Mouse (Mus musculus) limb, embryonic 14.5 days (tissue): Measurements from ENCODE around the gene E2f4. TPM values are rescaled to one million over a fixed set of nuclear protein-coding genes. Genes with fewer than 3 reads are reported as not detected.
A peak's percentile ranks its signal among the peaks of the same experiment; 100 is the strongest.

Source experiments
- ATAC-seq: fragments of 200-750 bp; cut with Nextera tagmentation; 2 replicates; pipeline ENCODE4 v1.8.0; 2017; ENCODE audit warnings: low read depth, moderate number of reproducible peaks, moderate TSS enrichment; ENCODE audit not compliant: low FRiP score
- DNase-seq: peaks from one replicate; pipeline ENCODE4 v3.0.0-alpha.2; 2015; ENCODE audit warnings: low spot score
- H3K27ac ChIP-seq: fragments of 300-500 bp; sonication (generic); replicated peaks from 2 replicates; pipeline ENCODE4 v1.5.1; 2014; ENCODE audit warnings: low read depth, mild to moderate bottlenecking, low read length, moderate library complexity, mixed read lengths
- H3K27me3 ChIP-seq: fragments of 300-500 bp; sonication (generic); 2 replicates; pipeline ENCODE4 v1.6.1; 2014; ENCODE audit warnings: low read length, mixed read lengths; ENCODE audit not compliant: control insufficient read depth, insufficient read depth
- H3K36me3 ChIP-seq: fragments of 300-500 bp; sonication (generic); 2 replicates; pipeline ENCODE4 v1.6.1; 2014; ENCODE audit warnings: mild to moderate bottlenecking, low read length, moderate library complexity, mixed read lengths; ENCODE audit not compliant: control insufficient read depth, insufficient read depth
- H3K4me1 ChIP-seq: fragments of 300-500 bp; sonication (generic); 2 replicates; pipeline ENCODE4 v1.6.1; 2014; ENCODE audit warnings: antibody characterized with exemption, low read length, mixed read lengths; ENCODE audit not compliant: control insufficient read depth, insufficient read depth
- H3K4me2 ChIP-seq: fragments of 300-500 bp; sonication (generic); replicated peaks from 2 replicates; pipeline ENCODE4 v1.6.1; 2014; ENCODE audit warnings: low read depth, mild to moderate bottlenecking, low read length, moderate library complexity; ENCODE audit not compliant: severe bottlenecking
- H3K4me3 ChIP-seq: fragments of 300-500 bp; sonication (generic); replicated peaks from 2 replicates; pipeline ENCODE4 v1.5.1; 2014; ENCODE audit warnings: low read length
- H3K9ac ChIP-seq: fragments of 300-500 bp; sonication (generic); 2 replicates; pipeline ENCODE4 v1.6.1; 2014; ENCODE audit warnings: mild to moderate bottlenecking, low read depth, low read length, moderate library complexity; ENCODE audit not compliant: severe bottlenecking
- H3K9me3 ChIP-seq: fragments of 300-500 bp; sonication (generic); 2 replicates; pipeline ENCODE4 v1.6.1; 2016; ENCODE audit warnings: low read length; ENCODE audit not compliant: control insufficient read depth
- POLR2A ChIP-seq: fragments of 200-500 bp; IDR thresholded peaks from 2 replicates; pipeline ENCODE4 v1.8.0; 2012; ENCODE audit warnings: inconsistent platforms, mild to moderate bottlenecking, moderate library complexity, borderline replicate concordance; ENCODE audit not compliant: insufficient read depth, insufficient read length; ENCODE audit errors: extremely low read depth
- WGBS: fragments of 180-500 bp; shearing (Covaris S2); extraction: QIAGEN DNeasy Blood & Tissue Kit; methylation state at CpG from one replicate; pipeline ENCODE4 v1.1.7; 2014; 5-methylcytosine and 5-hydroxymethylcytosine counted together
- polyA plus RNA-seq, 2 experiments: library from polyadenylated mRNA; depleted of rRNA in 1 of 2; stranded (reverse) in 1 of 2; unstranded in 1 of 2; fragments of >200 nt; fragmentation: Nextera tagmentation in 1 of 2; extraction: Ambion mirVana in 1 of 2; gene quantifications; 2 replicates each; pipeline versions ENCODE4 v1.2.1 to v1.2.3; 2012 to 2014

The E2f4 gene
- polyA plus RNA-seq, 2 experiments = 76.2 to 136 TPM

- Histone ChIP-seq H3K27me3 (peaks cover 59% of the 10 kb centered on the region), H3K36me3 (no peaks in the 10 kb centered on the region), H3K9ac (0 out of 2 replicates have a peak overlapping the region, but pooled peaks have one; percentile 36), H3K27ac (no peak overlapping the region), H3K9me3 (no peaks in the 10 kb centered on the region; the same call in 1 of the 2 replicates), H3K4me2 (peak overlapping the region; percentile 72), H3K4me3 (peak overlapping the region; percentile 38), H3K4me1 (peaks cover 23% of the 10 kb centered on the region)
- TF ChIP-seq POLR2A = no peak
- DNase-seq (peak; percentile 62), ATAC-seq (peak; percentile 58)
- 5% methylated on average over 29 of the region's 30 CpGs for whole genome bisulfite sequencing
These were observed 37.6 kb upstream of the E2f4 start for GRCm38 (mm10) chr8:105259721-105260320.

- 64% methylated on average over 7 of the region's 7 CpGs for WGBS
- H3K4me2 ChIP-seq = no peak overlapping the region
- no peaks in the 10 kb centered on the region for H3K36me3 ChIP-seq
- DNase-seq (no peak), ATAC-seq (no peak)
- no peak overlapping the region for H3K27ac ChIP-seq
- peaks cover 58% of the 10 kb centered on the region for H3K27me3 ChIP-seq
- peaks cover 21% of the 10 kb centered on the region for H3K4me1 ChIP-seq
- no peak overlapping the region for H3K4me3 ChIP-seq
- H3K9ac ChIP-seq = no peak overlapping the region
- no peaks in the 10 kb centered on the region; the same call in 1 of the 2 replicates for H3K9me3 ChIP-seq
- no peak for TF ChIP-seq POLR2A
These were observed 36.9 kb upstream of the E2f4 start for GRCm38 (mm10) chr8:105260371-105261099.

- TF ChIP-seq POLR2A = no peak
- no peaks in the 10 kb centered on the region; the same call in 1 of the 2 replicates for H3K9me3 ChIP-seq
- 90% methylated on average over 12 of the region's 12 CpGs for WGBS
- H3K27me3 ChIP-seq = peaks cover 58% of the 10 kb centered on the region
- H3K4me2 ChIP-seq = no peak overlapping the region
- ATAC-seq (no peak), DNase-seq (no peak)
- peaks cover 19% of the 10 kb centered on the region for H3K4me1 ChIP-seq
- no peaks in the 10 kb centered on the region for H3K36me3 ChIP-seq
- H3K9ac ChIP-seq = no peak overlapping the region
- no peak overlapping the region for H3K4me3 ChIP-seq
- H3K27ac ChIP-seq = no peak overlapping the region
These were observed 36.0 kb upstream of the E2f4 start for GRCm38 (mm10) chr8:105261326-105261980.

- Histone ChIP-seq H3K4me3 (peak overlapping the region; percentile 66), H3K36me3 (no peaks in the 10 kb centered on the region), H3K4me2 (peak overlapping the region; percentile 74), H3K4me1 (peaks cover 23% of the 10 kb centered on the region), H3K9me3 (no peaks in the 10 kb centered on the region; the same call in 1 of the 2 replicates), H3K27me3 (peaks cover 68% of the 10 kb centered on the region), H3K27ac (no peak overlapping the region), H3K9ac (no peak overlapping the region)
- no peak for TF ChIP-seq POLR2A
- DNase-seq = no peak
- WGBS = 44% methylated on average over 16 of the region's 16 CpGs
- no peak for ATAC-seq
These were observed 34.1 kb upstream of the E2f4 start for GRCm38 (mm10) chr8:105263244-105263912.
